Mouse (Mus musculus) R1 (cell line): ENCODE measurements around the gene Cacna1c.

ENCODE experiments used
- DNase-seq: peaks from one replicate; pipeline ENCODE4 v3.0.0-alpha.2; 2018; ENCODE audit warnings: low read depth, low spot score

Cacna1c gene

GRCm38 (mm10) chr6:119145109-119145508 is 51.1 kb downstream of the Cacna1c start:
- DNase-seq, result no peak

GRCm38 (mm10) chr6:119139561-119139960 is 56.7 kb downstream of the Cacna1c start:
- DNase-seq, result no peak

- DNase-seq, result no peak
Observed at GRCm38 (mm10) chr6:119137768-119138167, 58.5 kb downstream of the Cacna1c start.

GRCm38 (mm10) chr6:119132863-119133262 is 63.4 kb downstream of the Cacna1c start:
- DNase-seq, result no peak

- no peak for DNase-seq
Observed at GRCm38 (mm10) chr6:119132111-119132735, 64.0 kb downstream of the Cacna1c start.

GRCm38 (mm10) chr6:119129664-119130063 is 66.6 kb downstream of the Cacna1c start:
- DNase-seq, result peak; percentile 27

- no peak for DNase-seq
Observed at GRCm38 (mm10) chr6:119128521-119128920, 67.7 kb downstream of the Cacna1c start.

GRCm38 (mm10) chr6:119128076-119128475 is 68.1 kb downstream of the Cacna1c start:
- no peak for DNase-seq

- DNase-seq, result no peak
Observed at GRCm38 (mm10) chr6:119126991-119127390, 69.2 kb downstream of the Cacna1c start.

- DNase-seq, result peak; percentile 66
Observed at GRCm38 (mm10) chr6:119118371-119118770, 77.8 kb downstream of the Cacna1c start.

- DNase-seq, result peak; percentile 50
Observed at GRCm38 (mm10) chr6:119116290-119116689, 79.9 kb downstream of the Cacna1c start.

- no peak for DNase-seq
Observed at GRCm38 (mm10) chr6:119113362-119113761, 82.9 kb downstream of the Cacna1c start.

GRCm38 (mm10) chr6:119110369-119110768 is 85.8 kb downstream of the Cacna1c start:
- DNase-seq, result no peak

GRCm38 (mm10) chr6:119108466-119109394 is 87.5 kb downstream of the Cacna1c start:
- DNase-seq, result peak; percentile 76

GRCm38 (mm10) chr6:119107856-119108465 is 88.3 kb downstream of the Cacna1c start:
- peak; percentile 38 for DNase-seq

GRCm38 (mm10) chr6:119107140-119107855 is 88.9 kb downstream of the Cacna1c start:
- DNase-seq, result peak; percentile 30

GRCm38 (mm10) chr6:119106726-119107125 is 89.5 kb downstream of the Cacna1c start:
- DNase-seq, result no peak

- DNase-seq, result no peak
Observed at GRCm38 (mm10) chr6:119105651-119106595, 90.3 kb downstream of the Cacna1c start.

- peak; percentile 80 for DNase-seq
Observed at GRCm38 (mm10) chr6:119104246-119104645, 92.0 kb downstream of the Cacna1c start.

- DNase-seq, result no peak
Observed at GRCm38 (mm10) chr6:119102936-119103335, 93.3 kb downstream of the Cacna1c start.
